Mouse (Mus musculus) spleen, adult 2 months (tissue): ENCODE measurements at regions not wholly inside any gene's neighbourhood (a gene's known extent, or its start where the extent isn't known, plus 50 kb on each side); places are given as distances from the start of the nearest gene placed in this dataset.

Experiments used
- CTCF ChIP-seq: fragments of 200-500 bp; IDR thresholded peaks from 2 replicates; pipeline ENCODE4 v1.5.1; 2011; ENCODE audit warnings: mild to moderate bottlenecking, inconsistent platforms; ENCODE audit not compliant: insufficient read depth, insufficient read length, insufficient replicate concordance; ENCODE audit errors: extremely low read depth
- POLR2A ChIP-seq: fragments of 200-500 bp; IDR thresholded peaks from 2 replicates; pipeline ENCODE4 v1.6.1; 2011; ENCODE audit warnings: low read depth, low read length, inconsistent platforms

DNA sequence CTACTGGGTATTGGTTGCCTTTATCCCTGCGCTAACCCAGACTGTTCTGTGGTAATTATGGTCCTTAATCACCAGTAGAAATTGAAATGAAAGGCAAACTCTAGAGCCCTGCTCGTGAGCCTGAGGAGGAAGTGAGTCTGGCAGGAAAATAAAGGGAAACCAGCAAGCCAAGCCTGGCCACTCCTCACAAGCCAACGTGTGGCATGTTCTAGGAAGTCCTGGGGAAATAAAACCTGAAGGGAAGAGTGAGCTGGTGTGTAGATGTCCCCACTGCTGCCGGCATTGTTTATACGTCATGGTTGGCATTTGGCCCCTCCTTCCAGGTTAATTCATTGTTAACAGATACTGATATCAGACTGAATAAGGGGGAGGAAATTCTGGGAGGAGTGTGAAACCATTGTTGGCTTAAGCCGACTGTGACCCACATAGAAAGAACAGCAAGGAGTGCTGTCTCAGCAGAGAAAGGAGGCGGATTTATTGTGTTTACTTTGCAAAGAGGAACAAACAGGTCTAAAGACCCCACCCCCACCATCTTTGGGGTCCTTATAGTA lies 206.6 kb upstream of the Id2 start:
- TF ChIP-seq CTCF (no peak), POLR2A (no peak)
